Mouse (Mus musculus): ENCODE results near the gene Vamp2. TPM values are rescaled to one million over a fixed set of nuclear protein-coding genes. Genes with fewer than 3 reads are reported as not detected.

Vamp2 gene
- total RNA-seq, 4 experiments from 2014 or later = 926 to 962 (median 934) TPM

DNA sequence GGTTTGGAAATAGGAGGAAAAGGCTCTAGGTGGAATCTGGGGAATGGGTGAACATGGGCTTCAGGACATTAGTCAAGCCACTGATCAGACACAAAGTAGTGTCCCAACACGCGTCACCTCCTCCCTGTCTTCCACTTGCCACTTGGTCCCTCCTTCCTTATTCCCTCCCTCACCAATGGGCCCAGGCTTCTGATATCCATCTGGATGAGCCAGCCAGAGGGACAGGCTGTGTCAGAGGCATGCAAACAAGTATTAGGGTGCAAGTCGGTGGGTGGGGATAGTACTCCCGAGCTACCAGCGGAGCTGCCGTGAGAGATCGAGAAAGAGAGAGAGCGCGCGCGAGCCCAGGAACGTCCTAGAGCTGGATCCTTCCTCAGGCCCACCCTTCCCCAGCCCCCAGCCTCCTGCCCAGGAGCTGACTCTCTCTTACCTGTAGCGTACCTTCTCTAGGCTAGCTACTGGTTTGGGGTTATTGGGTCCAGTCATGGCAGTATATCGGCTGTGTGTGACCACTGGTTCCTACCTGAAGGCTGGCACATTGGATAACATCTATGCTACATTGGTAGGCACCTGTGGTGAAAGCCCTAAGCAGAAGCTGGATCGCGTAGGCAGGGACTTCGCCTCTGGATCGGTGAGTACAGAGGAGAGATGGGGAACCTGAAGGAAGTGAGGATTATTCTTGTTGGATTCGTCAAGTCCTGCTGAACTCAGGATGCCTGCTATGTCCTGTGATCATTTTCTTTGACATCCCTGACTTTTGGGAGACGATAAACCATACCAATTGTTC lies 37.8 kb downstream of the Vamp2 start:
- no peak for DNase-seq (ENCODE audit: low spot score in 2 of 2)

DNA sequence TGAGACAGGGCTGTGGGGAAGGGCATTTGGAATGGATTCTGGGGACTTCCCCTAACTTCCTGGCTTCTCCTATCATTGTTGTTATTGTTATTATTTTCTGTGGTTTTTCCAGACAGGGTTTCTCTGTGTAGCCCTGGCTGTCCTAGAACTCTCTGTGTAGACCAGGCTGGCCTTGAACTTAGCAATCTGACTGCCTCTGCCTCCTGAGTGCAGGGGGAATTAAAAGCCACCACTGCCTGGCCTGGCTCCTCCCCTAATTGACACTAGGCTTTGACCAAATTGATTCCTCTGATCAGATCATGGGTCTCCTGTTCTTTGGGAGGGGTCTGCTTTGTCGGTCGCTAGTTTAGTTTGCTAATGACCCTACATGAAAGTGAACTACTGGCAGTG lies 38.4 kb downstream of the Vamp2 start:
- DNase-seq (ENCODE audit: low spot score in 2 of 2) = no peak

DNA sequence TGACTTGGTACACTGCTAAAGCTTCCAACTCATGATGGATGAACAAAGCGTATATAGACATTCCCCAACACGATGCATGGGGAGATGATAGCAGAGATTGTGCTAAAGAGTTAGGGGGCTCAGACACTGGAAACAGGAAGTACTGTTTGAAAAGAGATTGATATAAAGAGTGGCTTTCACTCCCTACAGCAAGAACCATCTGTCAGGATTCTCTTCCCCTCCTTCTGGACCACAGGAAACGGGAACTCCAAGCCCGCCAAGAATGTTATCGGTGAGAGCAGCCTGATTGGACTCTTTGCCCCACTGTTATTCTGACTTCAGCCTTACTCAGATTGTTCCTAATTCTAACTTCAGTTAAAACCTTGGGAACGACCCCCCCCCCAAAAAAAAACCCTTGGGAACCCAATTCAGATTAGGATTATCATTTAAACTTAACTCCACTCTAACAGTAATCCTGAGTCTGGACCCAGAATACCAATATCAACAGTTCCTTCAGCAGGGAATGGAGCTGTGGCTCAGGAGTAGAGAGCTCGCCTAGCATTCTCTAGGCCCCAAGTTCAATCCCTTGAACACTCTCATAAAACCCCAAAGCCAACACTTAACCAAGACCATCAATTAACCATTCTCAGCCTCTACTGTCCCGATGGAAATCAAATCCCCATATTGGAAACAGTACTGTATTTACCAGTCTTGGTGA lies 40.3 kb downstream of the Vamp2 start:
- no peak for DNase-seq (ENCODE audit: low spot score in 2 of 2)

DNA sequence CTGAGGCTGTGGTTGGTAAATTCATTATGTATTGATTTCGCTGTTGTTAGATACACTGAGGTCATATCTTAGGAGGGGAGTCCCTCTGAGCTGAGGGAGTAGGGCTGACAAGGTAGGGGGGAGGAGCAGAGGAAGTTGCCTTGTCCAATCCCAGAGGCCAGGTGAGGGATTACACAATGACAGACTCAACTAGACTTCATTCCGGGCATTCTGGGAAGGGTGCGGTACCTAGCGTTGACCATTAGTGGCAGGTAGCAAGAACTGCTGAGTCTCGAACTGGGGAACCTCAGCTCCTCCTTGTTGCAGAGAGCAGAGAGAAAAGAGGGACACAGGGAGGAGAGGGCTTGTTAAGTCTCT lies 45.3 kb downstream of the Vamp2 start:
- DNase-seq (ENCODE audit: low spot score in 2 of 2) = no peak

DNA sequence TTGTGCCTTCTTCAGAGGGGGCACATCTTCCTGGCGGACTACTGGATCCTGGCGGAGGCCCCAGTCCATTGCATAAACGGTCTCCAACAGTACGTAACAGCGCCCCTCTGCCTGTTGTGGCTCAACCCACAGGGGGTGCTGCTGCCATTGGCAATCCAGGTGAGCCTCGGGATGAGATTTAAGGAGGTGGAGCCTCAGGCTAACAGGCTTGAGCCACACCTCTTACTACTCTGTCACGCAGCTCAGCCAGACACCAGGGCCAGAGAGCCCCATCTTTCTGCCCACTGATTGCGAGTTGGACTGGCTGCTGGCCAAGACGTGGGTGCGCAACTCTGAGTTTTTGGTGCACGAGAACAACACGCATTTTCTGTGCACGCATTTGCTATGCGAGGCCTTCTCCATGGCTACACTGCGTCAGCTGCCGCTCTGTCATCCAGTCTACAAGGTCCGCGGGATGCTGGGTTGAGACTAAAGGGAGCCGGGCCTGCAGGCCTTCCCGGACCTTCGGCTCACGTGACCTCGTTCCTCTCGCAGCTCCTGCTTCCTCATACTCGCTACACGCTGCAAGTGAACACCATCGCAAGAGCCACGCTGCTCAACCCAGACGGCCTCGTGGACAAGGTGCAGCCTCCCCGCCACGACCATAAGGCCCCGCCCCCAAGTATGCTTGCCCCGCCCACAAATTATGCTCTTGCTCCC lies 45.8 kb downstream of the Vamp2 start:
- peak; percentile 88 to 89 for DNase-seq (ENCODE audit: low spot score in 2 of 2)

DNA sequence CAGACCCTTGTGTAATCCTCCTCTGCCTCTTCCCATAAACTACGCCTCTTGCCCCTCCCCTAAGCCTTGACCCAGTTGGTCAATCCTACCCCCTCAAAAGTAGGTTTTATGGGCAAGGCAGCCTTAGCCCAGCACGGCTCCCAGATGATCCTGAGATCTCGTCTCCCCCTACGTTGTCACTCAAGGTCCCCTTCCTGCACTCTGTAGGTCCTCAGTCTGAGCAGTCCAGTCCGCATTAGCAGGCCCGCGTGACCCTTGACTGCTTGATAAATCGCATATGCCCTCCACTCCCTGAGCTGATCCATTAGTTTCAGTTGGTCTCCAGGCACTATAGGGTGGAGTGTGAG lies 46.3 kb downstream of the Vamp2 start:
- no peak for DNase-seq (ENCODE audit: low spot score in 2 of 2)

DNA sequence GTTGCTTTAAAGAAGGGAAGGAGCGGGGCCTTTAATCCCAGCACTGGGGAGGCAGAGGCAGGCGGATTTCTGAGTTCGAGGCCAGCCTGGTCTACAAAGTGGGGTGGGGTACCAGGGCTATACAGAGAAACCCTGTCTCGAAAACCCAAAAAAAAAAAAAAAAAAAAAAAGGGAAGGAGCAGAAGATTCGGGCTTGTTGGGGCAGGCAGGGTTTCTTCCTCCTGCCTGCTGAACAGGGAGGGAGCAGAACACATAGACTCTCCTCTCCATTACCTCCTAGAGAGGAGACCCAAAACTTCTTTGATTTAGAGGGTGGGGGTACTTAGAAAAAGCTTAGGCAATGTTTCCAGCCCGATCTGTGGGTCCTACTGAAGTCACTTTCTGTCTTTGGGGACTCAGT lies 47.1 kb downstream of the Vamp2 start:
- DNase-seq (ENCODE audit: low spot score in 2 of 2) = no peak

Other genes starting within 250 kb of the Vamp2 start
- gene Ndel1, start 216.6 kb upstream of the Vamp2 start, total RNA-seq (2022) = 100 to 1,000 TPM in 1 of 4 experiments, 10 to 100 TPM in 3; 78.3 to 104 (median 86.6) TPM
- gene Rnf222, start 199.9 kb upstream of the Vamp2 start, total RNA-seq (2022) = not detected
- 100 to 1,000 TPM; 779 to 924 (median 859) TPM for gene Rpl26, start 186.9 kb upstream of the Vamp2 start, total RNA-seq (2022)
- under 1 TPM in 3 of 4 experiments, not detected in 1; 0.32 to 0.58 (median 0.45) TPM for gene Odf4, start 161.4 kb upstream of the Vamp2 start, total RNA-seq (2022)
- 10 to 100 TPM in 3 of 4 experiments, 1 to 10 TPM in 1; 9.1 to 16.5 (median 12.0) TPM for gene Arhgef15, start 131.0 kb upstream of the Vamp2 start, total RNA-seq (2022)
- 1 to 10 TPM; 4.9 to 7.4 (median 5.8) TPM for gene Slc25a35, start 120.4 kb upstream of the Vamp2 start, total RNA-seq (2022)
- gene Rangrf, start 113.3 kb upstream of the Vamp2 start, total RNA-seq (2022) = 10 to 100 TPM; 14.1 to 24.1 (median 15.9) TPM
- 10 to 100 TPM; 25.8 to 32.2 (median 26.8) TPM for gene Pfas, start 80.0 kb upstream of the Vamp2 start, total RNA-seq (2022)
- gene Ctc1, start 72.6 kb upstream of the Vamp2 start, total RNA-seq (2022) = 10 to 100 TPM; 39.8 to 46.9 (median 41.8) TPM
- gene Aurkb, start 42.8 kb upstream of the Vamp2 start, total RNA-seq (2022) = 1 to 10 TPM in 2 of 4 experiments, under 1 TPM in 2; 0.52 to 1.6 (median 0.88) TPM
- gene Borcs6, start 28.8 kb upstream of the Vamp2 start, total RNA-seq (2022) = 10 to 100 TPM; 30.8 to 33.3 (median 31.5) TPM
- 10 to 100 TPM; 14.8 to 21.0 (median 19.0) TPM for gene Tmem107, start 17.7 kb upstream of the Vamp2 start, total RNA-seq (2022)
- gene Per1, start 6.7 kb downstream of the Vamp2 start, total RNA-seq (2022) = 100 to 1,000 TPM in 2 of 4 experiments, 10 to 100 TPM in 2; 91.2 to 107 (median 97.7) TPM
- gene Hes7, start 31.9 kb downstream of the Vamp2 start, total RNA-seq (2022) = 1 to 10 TPM in 3 of 4 experiments, under 1 TPM in 1; 0.97 to 1.8 (median 1.2) TPM
- 1 to 10 TPM; 1.4 to 1.7 (median 1.5) TPM for gene 9130213A22Rik, start 34.1 kb downstream of the Vamp2 start, total RNA-seq (2022)
- gene Aloxe3, start 37.4 kb downstream of the Vamp2 start, total RNA-seq (2022) = 10 to 100 TPM in 2 of 4 experiments, 1 to 10 TPM in 2; 8.8 to 14.4 (median 10.1) TPM
- gene Alox12b, start 68.5 kb downstream of the Vamp2 start, total RNA-seq (2022) = 10 to 100 TPM in 2 of 4 experiments, 1 to 10 TPM in 2; 5.9 to 14.5 (median 10.5) TPM
- gene Alox8, start 109.4 kb downstream of the Vamp2 start, total RNA-seq (2022) = 10 to 100 TPM in 1 of 4 experiments, 1 to 10 TPM in 3; 8.4 to 10.1 (median 9.3) TPM
- gene Gucy2e, start 148.5 kb downstream of the Vamp2 start, total RNA-seq (2022) = 1 to 10 TPM; 1.6 to 2.0 (median 1.8) TPM
- 10 to 100 TPM; 12.4 to 17.2 (median 15.5) TPM for gene Cntrob, start 235.3 kb downstream of the Vamp2 start, total RNA-seq (2022)
- gene Trappc1, start 235.5 kb downstream of the Vamp2 start, total RNA-seq (2022) = 10 to 100 TPM; 54.6 to 65.9 (median 56.3) TPM
- 10 to 100 TPM; 26.9 to 33.1 (median 30.2) TPM for gene Kcnab3, start 237.8 kb downstream of the Vamp2 start, total RNA-seq (2022)

All from layer of hippocampus, adult 8-10 months (tissue).